ENCODE assay signal across 9 mouse cellular contexts in the genomic region with DNA sequence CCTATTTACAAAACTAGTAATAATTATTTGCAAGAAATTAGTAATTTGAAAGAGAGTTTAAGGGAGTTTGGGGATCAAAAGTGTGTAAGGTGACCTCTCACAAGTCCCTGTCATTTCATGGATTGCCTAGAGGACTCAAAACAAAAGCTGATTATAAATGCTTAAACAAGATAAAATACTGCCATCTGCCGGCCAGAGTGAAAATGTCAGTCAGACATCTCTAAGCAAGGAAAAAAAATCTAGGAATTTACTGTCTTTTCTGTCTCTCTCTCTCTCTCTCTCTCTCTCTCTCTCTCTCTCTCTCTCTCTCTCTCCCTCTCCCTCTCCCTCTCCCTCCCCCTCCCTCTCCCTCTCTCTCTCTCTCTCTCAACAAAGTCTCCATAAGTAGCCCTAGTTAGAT. TPM values are rescaled to one million over a fixed set of nuclear protein-coding genes. Genes with fewer than 3 reads are reported as not detected.
DNase-seq lines count a peak whose midpoint lies in the region; ATAC-seq and TF ChIP-seq lines count a peak whose summit lies in the region.
"Had no signal": no experiment of that assay in that cellular context is flagged by ENCODE, and none has a peak within 500 bp of the region (broad histone marks: within the 10 kb centered on the region; RNA-seq: fewer than 3 reads in every experiment).

No protein-coding gene starts in this region.

- H3K36me3 ChIP-seq in midbrain, embryonic 14.5 days (ENCODE audit: control insufficient read depth, insufficient read depth, low read length): no peaks in the 10 kb centered on the region
- H3K36me3 ChIP-seq in midbrain, embryonic 13.5 days: no peaks in the 10 kb centered on the region
- H3K36me3 ChIP-seq in heart, postnatal 0 days (replicated peaks; ENCODE audit: control insufficient read depth, insufficient read depth, low read length): no peaks in the 10 kb centered on the region

- no peak overlapping the region for H3K4me2 ChIP-seq in midbrain, embryonic 14.5 days (ENCODE audit: low read length)
- H3K4me2 ChIP-seq in midbrain, embryonic 13.5 days (replicated peaks): no peak overlapping the region
- no peak overlapping the region for H3K4me2 ChIP-seq in heart, postnatal 0 days (ENCODE audit: low read depth, low read length)

- no peak for TF ChIP-seq EP300 in heart, postnatal 0 days (IDR thresholded peaks at IDR 0.05; ENCODE audit: low read depth)

- intact Hi-C loops in left cerebral cortex, postnatal 4 days (cut with DNase I): loop anchor here (10.0 kb wide), 1 partner anchor 139 kb away; no protein-coding TSS in a partner anchor

- no peaks in the 10 kb centered on the region for H3K9me3 ChIP-seq in midbrain, embryonic 14.5 days (ENCODE audit: control insufficient read depth, low read length)
- no peaks in the 10 kb centered on the region for H3K9me3 ChIP-seq in midbrain, embryonic 13.5 days
- no peaks in the 10 kb centered on the region for H3K9me3 ChIP-seq in heart, postnatal 0 days (replicated peaks; ENCODE audit: control insufficient read depth, low read length)

- ATAC-seq in midbrain, embryonic 14.5 days (ENCODE audit: low FRiP score, low TSS enrichment): no peak
- ATAC-seq in midbrain, embryonic 13.5 days: no peak
- ATAC-seq in heart, postnatal 0 days (ENCODE audit: insufficient read depth, low read depth): no peak

- DNase-seq in adrenal gland, adult (ENCODE audit: inconsistent age in 2 of 2, low spot score in 1 of 2): peak; percentile 39 to 88
- no peak for DNase-seq in adrenal gland, adult 8-10 months
- DNase-seq in midbrain, embryonic 14.5 days: peak; percentile 94
- DNase-seq in c-Kit-positive CD71-negative TER-119-negative erythroid progenitor cells, embryonic 14.5 days (ENCODE audit: low read depth): peak; percentile 58
- peak; percentile 70 for DNase-seq in heart, postnatal 0 days (ENCODE audit: low spot score)
- DNase-seq in left cerebral cortex, postnatal 4 days: peak; percentile 73
- peak; percentile 50 for DNase-seq in skeletal muscle tissue, adult 2 months (ENCODE audit: low read depth, low spot score)

- 4% methylated on average over 1 of the region's 1 CpGs for WGBS in midbrain, embryonic 14.5 days
- 0% methylated on average over 1 of the region's 1 CpGs for WGBS in midbrain, embryonic 13.5 days
- WGBS in heart, postnatal 0 days: 0% methylated on average over 1 of the region's 1 CpGs

- no peaks in the 10 kb centered on the region for H3K27me3 ChIP-seq in midbrain, embryonic 14.5 days (ENCODE audit: control insufficient read depth, insufficient read depth, low read length)
- H3K27me3 ChIP-seq in midbrain, embryonic 13.5 days: no peaks in the 10 kb centered on the region
- H3K27me3 ChIP-seq in heart, postnatal 0 days (ENCODE audit: control insufficient read depth, insufficient read depth, low read length): no peaks in the 10 kb centered on the region

- H3K27ac ChIP-seq in midbrain, embryonic 14.5 days (replicated peaks; ENCODE audit: low read depth, low read length): no peak overlapping the region
- H3K27ac ChIP-seq in midbrain, embryonic 13.5 days: no peak overlapping the region
- no peak overlapping the region for H3K27ac ChIP-seq in heart, postnatal 0 days (ENCODE audit: low read depth)

- H3K4me3 ChIP-seq in midbrain, embryonic 14.5 days (replicated peaks; ENCODE audit: low read depth, low read length): no peak overlapping the region
- H3K4me3 ChIP-seq in midbrain, embryonic 13.5 days (replicated peaks): no peak overlapping the region
- H3K4me3 ChIP-seq in heart, postnatal 0 days (ENCODE audit: low read depth, low read length): no peak overlapping the region
- H3K4me3 ChIP-seq: myocyte had no signal

- no peak overlapping the region for H3K9ac ChIP-seq in midbrain, embryonic 14.5 days (replicated peaks; ENCODE audit: low read length)
- no peak overlapping the region for H3K9ac ChIP-seq in midbrain, embryonic 13.5 days (replicated peaks)
- H3K9ac ChIP-seq in heart, postnatal 0 days (replicated peaks; ENCODE audit: low read depth, low read length): no peak overlapping the region

- peak; percentile 54 for TF ChIP-seq CTCF in heart, postnatal 0 days (IDR thresholded peaks at IDR 0.05; ENCODE audit: low read depth)

- peaks cover 19% of the 10 kb centered on the region for H3K4me1 ChIP-seq in midbrain, embryonic 14.5 days (ENCODE audit: control insufficient read depth, insufficient read depth, low read length)
- H3K4me1 ChIP-seq in midbrain, embryonic 13.5 days (replicated peaks): peaks cover 29% of the 10 kb centered on the region
- peaks cover 4% of the 10 kb centered on the region; the same call in 1 of the 2 replicates for H3K4me1 ChIP-seq in heart, postnatal 0 days (ENCODE audit: control insufficient read depth, insufficient read depth)

RNA-seq across cellular contexts. Expression of gene Wdfy3, which starts 4.4 kb away (rescaled TPM):
- 10 to 100 TPM; 41.6 to 70.2 (median 56.0) TPM for total RNA-seq in adrenal gland, adult 8-10 months (2022)
- 34.5 and 41.5 TPM in 2 replicates for polyA plus RNA-seq in midbrain, embryonic 14.5 days (2014; fragmentation: Nextera tagmentation; extraction: Ambion mirVana)
- 30.0 and 33.6 TPM in 2 replicates for polyA plus RNA-seq in midbrain, embryonic 13.5 days (2015; fragmentation: Nextera tagmentation; extraction: Ambion mirVana)
- total RNA-seq in heart, postnatal 0 days (2014; rRNA removed; ENCODE audit: low replicate concordance): 25.8 and 29.9 TPM in 2 replicates
- 5.0 and 5.2 TPM in 2 replicates for polyA plus RNA-seq in heart, postnatal 0 days (2015; fragmentation: Nextera tagmentation; extraction: Ambion mirVana)
- 100 to 1,000 TPM; 118 TPM for total RNA-seq in left cerebral cortex, postnatal 4 days (2021)
